Mouse (Mus musculus) midbrain, embryonic 10.5 days (tissue): ENCODE results near the gene Bicd1. TPM values are rescaled to one million over a fixed set of nuclear protein-coding genes. Genes with fewer than 3 reads are reported as not detected.

Experiments used
- DNase-seq: peaks from one replicate; pipeline ENCODE4 v3.0.0-alpha.2; 2017; ENCODE audit warnings: low spot score
- H3K27ac ChIP-seq: fragments of 300-500 bp; sonication (generic); replicated peaks from 2 replicates; pipeline ENCODE4 v1.5.1; 2016; ENCODE audit warnings: mild to moderate bottlenecking
- H3K27me3 ChIP-seq: fragments of 300-500 bp; sonication (generic); 2 replicates; pipeline ENCODE4 v1.6.1; 2016; ENCODE audit warnings: low read depth, mild to moderate bottlenecking; ENCODE audit not compliant: poor library complexity, severe bottlenecking
- H3K36me3 ChIP-seq: fragments of 300-500 bp; sonication (generic); 2 replicates; pipeline ENCODE4 v1.6.1; 2016; ENCODE audit warnings: mild to moderate bottlenecking, moderate library complexity
- H3K4me1 ChIP-seq: fragments of 300-500 bp; sonication (generic); 2 replicates; pipeline ENCODE4 v1.6.1; 2016
- H3K4me3 ChIP-seq: fragments of 300-500 bp; sonication (generic); 2 replicates; pipeline ENCODE4 v1.5.1; 2016; ENCODE audit warnings: mild to moderate bottlenecking, moderate library complexity
- H3K9me3 ChIP-seq: fragments of 300-500 bp; sonication (generic); replicated peaks from 2 replicates; pipeline ENCODE4 v1.6.1; 2016; ENCODE audit warnings: mild to moderate bottlenecking
- WGBS: fragments of 180-500 bp; shearing (Covaris S2); methylation state at CpG from one replicate; pipeline ENCODE4 v1.1.7; 2016; 5-methylcytosine and 5-hydroxymethylcytosine counted together
- microRNA-seq: library from miRNA; unstranded; fragments of <30 nt; microRNA quantifications from one replicate; pipeline ENCODE4, GENCODE M21; 2017
- polyA plus RNA-seq: library from polyadenylated mRNA; unstranded; fragments of >200 nt; fragmentation: Nextera tagmentation; extraction: Ambion mirVana; gene quantifications from 2 replicates; pipeline ENCODE4 v1.2.1, GENCODE M21; 2016

Gene Bicd1
- polyA plus RNA-seq, 1 experiment from 2014 or later = 13.5 TPM

DNA sequence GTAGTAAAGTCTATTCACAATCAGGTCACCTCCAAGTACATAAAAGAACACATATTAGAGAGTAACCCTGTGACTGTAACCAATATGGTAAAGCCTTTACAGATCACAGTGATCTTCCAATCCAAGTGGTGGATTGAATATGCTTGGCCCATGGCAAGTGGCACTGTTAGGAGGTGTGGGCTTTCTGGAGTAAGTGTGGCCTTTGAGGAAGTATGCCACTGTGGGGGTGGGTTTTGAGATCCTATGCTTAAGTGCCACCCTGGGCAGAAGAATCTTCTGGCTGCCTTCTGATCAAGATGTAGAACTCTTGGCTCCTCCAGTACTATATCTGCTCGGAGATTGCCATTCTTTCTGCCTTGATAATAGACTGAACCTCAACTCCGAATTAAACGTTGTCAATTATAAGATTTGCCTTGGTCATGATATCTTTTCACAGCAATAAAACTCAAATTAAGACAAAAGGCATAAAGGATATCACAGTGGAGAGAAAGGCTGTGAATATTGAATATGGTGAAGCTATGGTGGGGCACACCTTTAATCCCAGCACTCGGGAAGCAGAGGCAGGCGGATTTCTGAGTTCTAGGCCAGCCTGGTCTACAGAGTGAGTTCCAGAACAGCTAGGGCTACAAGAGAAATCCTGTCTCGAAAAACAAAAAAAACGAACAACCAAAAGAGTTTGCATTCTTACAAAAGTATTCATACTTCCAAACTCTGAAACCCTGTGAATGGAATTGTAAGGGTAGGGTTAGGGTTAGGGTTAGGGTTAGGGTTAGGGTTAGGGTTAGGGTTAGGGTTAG, 177.2 kb downstream of the Bicd1 start:
- no peak overlapping the region for H3K4me3 ChIP-seq
- H3K36me3 ChIP-seq = peaks cover 20% of the 10 kb centered on the region
- H3K9me3 ChIP-seq = peaks cover 37% of the 10 kb centered on the region
- 93% methylated on average over 7 of the region's 7 CpGs for WGBS
- no peak for DNase-seq
- no peaks in the 10 kb centered on the region for H3K4me1 ChIP-seq
- H3K27ac ChIP-seq = no peak overlapping the region
- no peaks in the 10 kb centered on the region for H3K27me3 ChIP-seq

Small RNA genes within 50 kb of the gene (microRNA-seq; reads per million reads assigned to microRNA genes)
- not detected for gene Gm24307

Other genes with a start within 250 kb of the Bicd1 start
- 50.2 and 59.7 TPM in 2 replicates for gene Amn1, start 220.2 kb upstream of the Bicd1 start, polyA plus RNA-seq
- 38.3 and 39.3 TPM in 2 replicates for gene Resf1, start 99.5 kb upstream of the Bicd1 start, polyA plus RNA-seq